Mouse (Mus musculus) embryonic facial prominence, embryonic 14.5 days (tissue): ENCODE measurements at regions not wholly inside any gene's neighbourhood (a gene's known extent, or its start where the extent isn't known, plus 50 kb on each side); places are given as distances from the start of the nearest gene placed in this dataset.

Experiments
- ATAC-seq: fragments of 200-750 bp; cut with Nextera tagmentation; 2 replicates; pipeline ENCODE4 v1.8.0; 2017; ENCODE audit warnings: low read depth, moderate number of reproducible peaks, moderate TSS enrichment
- DNase-seq: peaks from one replicate; pipeline ENCODE4 v3.0.0-alpha.2; 2015; ENCODE audit warnings: low spot score
- H3K27ac ChIP-seq: fragments of 300-500 bp; sonication (generic); replicated peaks from 2 replicates; pipeline ENCODE4 v1.5.1; 2014; ENCODE audit warnings: low read depth, mild to moderate bottlenecking, low read length, moderate library complexity
- H3K27me3 ChIP-seq: fragments of 300-500 bp; sonication (generic); replicated peaks from 2 replicates; pipeline ENCODE4 v1.6.1; 2014; ENCODE audit warnings: low read length; ENCODE audit not compliant: control insufficient read depth, insufficient read depth
- H3K36me3 ChIP-seq: fragments of 300-500 bp; sonication (generic); 2 replicates; pipeline ENCODE4 v1.6.1; 2014; ENCODE audit warnings: low read length, mixed read lengths; ENCODE audit not compliant: control insufficient read depth, insufficient read depth
- H3K4me1 ChIP-seq: fragments of 300-500 bp; sonication (generic); 2 replicates; pipeline ENCODE4 v1.6.1; 2014; ENCODE audit warnings: antibody characterized with exemption, low read length; ENCODE audit not compliant: control insufficient read depth, insufficient read depth
- H3K4me2 ChIP-seq: fragments of 300-500 bp; sonication (generic); 2 replicates; pipeline ENCODE4 v1.6.1; 2014; ENCODE audit warnings: low read depth, mild to moderate bottlenecking, low read length, moderate library complexity, mixed read lengths
- H3K4me3 ChIP-seq: fragments of 300-500 bp; sonication (generic); 2 replicates; pipeline ENCODE4 v1.5.1; 2014; ENCODE audit warnings: low read depth, mild to moderate bottlenecking, low read length
- H3K9ac ChIP-seq: fragments of 300-500 bp; sonication (generic); 2 replicates; pipeline ENCODE4 v1.6.1; 2014; ENCODE audit warnings: low read depth, mild to moderate bottlenecking, low read length, moderate library complexity, mixed read lengths
- H3K9me3 ChIP-seq: fragments of 300-500 bp; sonication (generic); 2 replicates; pipeline ENCODE4 v1.6.1; 2016; ENCODE audit warnings: low read length; ENCODE audit not compliant: control insufficient read depth
- WGBS: fragments of 180-500 bp; shearing (Covaris S2); extraction: QIAGEN DNeasy Blood & Tissue Kit; methylation state at CpG from one replicate; pipeline ENCODE4 v1.1.7; 2014; 5-methylcytosine and 5-hydroxymethylcytosine counted together

DNA sequence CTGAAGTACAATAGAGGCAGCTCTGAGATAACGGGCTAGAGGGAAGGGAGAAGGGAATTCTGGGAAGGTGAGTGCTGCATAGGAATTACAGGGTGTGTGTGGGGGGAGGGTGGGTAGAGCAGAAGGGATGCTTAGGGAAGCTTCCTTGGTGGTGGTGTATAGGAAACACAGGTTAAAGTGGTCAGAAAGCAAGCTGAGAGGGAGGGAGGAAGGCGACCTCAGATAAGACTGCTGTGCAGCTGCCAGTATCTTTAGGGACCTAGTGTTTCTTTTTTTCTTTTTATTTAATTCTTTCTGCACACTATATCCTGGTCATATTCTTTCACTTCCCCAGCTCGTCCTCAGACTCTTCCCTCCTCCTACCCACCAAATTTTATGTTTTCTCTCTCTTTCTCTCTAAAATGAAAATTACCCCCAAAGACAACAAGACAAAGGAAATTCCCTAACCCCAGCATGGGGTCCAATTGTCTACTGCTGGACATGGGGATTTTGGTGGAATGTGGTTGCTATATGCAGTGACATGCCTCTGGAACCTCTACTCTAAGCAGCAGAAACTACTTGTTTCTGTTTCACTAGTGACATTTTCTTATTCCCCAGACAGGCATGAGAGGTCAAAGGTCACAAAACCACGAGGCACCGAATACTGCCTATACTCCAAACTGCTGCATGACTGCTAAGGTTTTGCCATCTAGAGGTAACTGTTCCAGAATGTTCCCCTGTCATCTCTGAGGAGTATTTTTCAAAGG is 835.8 kb upstream of the Lrrc6 start:
- Histone ChIP-seq H3K4me1 (no peaks in the 10 kb centered on the region), H3K9ac (no peak overlapping the region), H3K27ac (no peak overlapping the region), H3K27me3 (no peaks in the 10 kb centered on the region), H3K4me2 (no peak overlapping the region), H3K4me3 (no peak overlapping the region), H3K36me3 (no peaks in the 10 kb centered on the region), H3K9me3 (no peaks in the 10 kb centered on the region)
- no peak for DNase-seq
- ATAC-seq, result no peak
- WGBS, result 48% methylated on average over 5 of the region's 5 CpGs

DNA sequence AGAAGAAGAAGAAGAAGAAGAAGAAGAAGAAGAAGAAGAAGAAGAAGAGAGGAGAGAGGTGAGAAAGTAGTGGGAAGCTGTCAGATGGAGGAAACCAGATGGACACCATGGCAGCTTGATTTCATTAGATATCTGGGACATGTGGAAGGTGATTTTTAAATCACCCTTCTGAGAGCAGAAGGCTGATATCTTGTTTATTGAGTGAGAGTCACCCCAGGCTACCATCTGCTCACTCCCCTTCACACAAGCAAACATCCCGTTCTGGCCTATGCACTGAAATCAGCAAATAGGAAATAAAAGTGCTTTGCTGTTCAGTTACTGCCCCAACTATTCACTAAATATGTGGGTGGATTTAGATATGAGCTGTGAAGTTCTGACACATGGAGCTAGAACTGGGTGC is 831.8 kb upstream of the Lrrc6 start:
- Histone ChIP-seq H3K36me3 (no peaks in the 10 kb centered on the region), H3K4me1 (no peaks in the 10 kb centered on the region), H3K27ac (no peak overlapping the region), H3K9ac (no peak overlapping the region), H3K27me3 (no peaks in the 10 kb centered on the region), H3K4me2 (no peak overlapping the region), H3K9me3 (no peaks in the 10 kb centered on the region), H3K4me3 (no peak overlapping the region)
- WGBS, result 63% methylated on average over 1 of the region's 1 CpGs
- no peak for ATAC-seq
- no peak for DNase-seq

DNA sequence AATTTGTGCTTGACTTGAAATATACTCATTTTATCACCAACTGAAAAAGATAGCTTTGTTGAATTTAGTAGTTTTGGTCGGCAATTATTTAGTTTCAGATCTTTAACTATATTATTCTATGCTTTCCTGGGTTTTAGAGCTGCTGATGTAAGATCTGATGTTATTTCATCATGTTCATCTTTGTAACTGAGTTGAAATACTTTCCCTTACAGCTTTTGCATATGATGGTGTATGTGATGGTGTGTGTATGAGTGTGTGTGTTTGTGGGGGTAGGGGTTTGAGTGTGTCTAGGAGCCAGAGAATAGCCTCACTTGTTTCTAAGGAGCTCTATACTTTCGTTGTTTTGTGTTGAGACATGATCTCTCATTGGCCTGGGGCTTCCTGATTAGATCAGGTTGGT is 819.6 kb upstream of the Lrrc6 start:
- 69% methylated on average over 2 of the region's 2 CpGs for WGBS
- H3K4me2 ChIP-seq, result no peak overlapping the region
- no peak for ATAC-seq
- no peak for DNase-seq
- H3K9ac ChIP-seq, result no peak overlapping the region
- no peaks in the 10 kb centered on the region for H3K36me3 ChIP-seq
- H3K4me3 ChIP-seq, result no peak overlapping the region
- no peak overlapping the region for H3K27ac ChIP-seq
- H3K4me1 ChIP-seq, result no peaks in the 10 kb centered on the region
- no peaks in the 10 kb centered on the region for H3K27me3 ChIP-seq
- H3K9me3 ChIP-seq, result no peaks in the 10 kb centered on the region

DNA sequence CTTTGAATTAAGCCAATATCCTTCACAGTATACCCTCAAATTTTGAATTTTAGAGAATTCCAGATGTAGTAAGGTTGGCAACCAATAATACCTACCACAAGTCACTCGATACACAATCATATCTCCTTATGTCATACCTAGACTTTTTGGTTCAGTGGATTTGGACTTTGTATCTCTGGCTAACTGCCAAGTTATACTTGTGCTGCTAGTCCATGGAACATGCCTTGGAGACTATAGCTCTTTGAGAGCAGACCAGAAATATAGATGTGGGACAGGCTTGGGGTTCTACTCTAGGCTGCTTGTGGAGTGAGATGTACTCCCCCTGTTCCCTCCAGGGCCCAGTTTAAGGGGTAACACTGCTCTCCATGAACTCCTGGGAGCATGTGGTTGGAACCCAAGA is 814.5 kb upstream of the Lrrc6 start:
- WGBS, result 84% methylated on average over 1 of the region's 1 CpGs
- ATAC-seq, result no peak

DNA sequence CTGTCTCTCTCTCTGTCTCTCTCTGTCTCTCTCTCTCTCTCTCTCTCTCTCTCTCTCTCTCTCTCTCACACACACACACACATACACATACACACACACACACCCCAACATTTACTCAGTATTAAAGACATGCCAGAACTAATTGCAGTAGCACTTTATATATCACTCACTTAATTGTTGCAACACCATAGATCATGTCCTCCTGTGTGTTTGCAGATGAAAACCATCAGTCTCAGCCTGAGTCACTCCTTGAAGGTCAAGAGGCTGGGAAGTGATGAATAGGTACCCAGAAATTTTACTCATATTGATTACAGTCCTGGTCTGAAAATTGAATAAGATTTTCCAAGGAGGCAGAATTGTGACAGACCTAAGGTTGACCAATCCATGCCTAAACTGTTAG is 812.9 kb upstream of the Lrrc6 start:
- no peaks in the 10 kb centered on the region for H3K9me3 ChIP-seq
- no peaks in the 10 kb centered on the region for H3K4me1 ChIP-seq
- DNase-seq (no peak), ATAC-seq (no peak)
- no peak overlapping the region for H3K4me3 ChIP-seq
- no peak overlapping the region for H3K4me2 ChIP-seq
- H3K9ac ChIP-seq, result no peak overlapping the region
- H3K27me3 ChIP-seq, result no peaks in the 10 kb centered on the region
- H3K27ac ChIP-seq, result no peak overlapping the region
- H3K36me3 ChIP-seq, result no peaks in the 10 kb centered on the region

More for the DNA sequence above, 814.5 kb upstream of the Lrrc6 start:
- H3K36me3 ChIP-seq, result no peaks in the 10 kb centered on the region
- H3K27me3 ChIP-seq, result no peaks in the 10 kb centered on the region
- no peak for DNase-seq
- no peak overlapping the region for H3K9ac ChIP-seq
- H3K4me3 ChIP-seq, result no peak overlapping the region
- no peak overlapping the region for H3K27ac ChIP-seq
- H3K4me2 ChIP-seq, result no peak overlapping the region
- no peaks in the 10 kb centered on the region for H3K9me3 ChIP-seq
- H3K4me1 ChIP-seq, result no peaks in the 10 kb centered on the region

DNA sequence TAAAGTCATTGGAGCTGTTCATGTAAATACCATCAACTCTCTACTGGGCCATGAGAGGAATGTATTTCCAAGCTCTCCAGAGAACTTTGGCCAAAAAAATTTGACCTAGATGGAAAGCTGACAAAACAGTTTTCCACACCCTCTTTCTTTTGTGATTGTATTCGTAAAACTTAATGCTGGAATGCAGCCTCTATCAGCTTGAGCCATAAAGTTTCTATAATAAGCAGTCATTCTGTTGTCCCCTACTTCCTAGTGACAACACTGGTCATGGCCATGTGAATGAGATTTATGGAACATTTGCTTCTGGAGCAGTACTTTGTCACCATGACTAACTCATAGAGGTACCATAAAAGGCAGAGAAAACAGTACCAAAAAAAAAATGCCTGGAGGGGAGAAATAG is 805.0 kb upstream of the Lrrc6 start:
- no peak overlapping the region for H3K9ac ChIP-seq
- H3K27me3 ChIP-seq, result no peaks in the 10 kb centered on the region
- no peak overlapping the region for H3K4me2 ChIP-seq
- H3K4me3 ChIP-seq, result no peak overlapping the region
- ATAC-seq (no peak), DNase-seq (no peak)
- H3K36me3 ChIP-seq, result no peaks in the 10 kb centered on the region
- H3K9me3 ChIP-seq, result no peaks in the 10 kb centered on the region
- H3K27ac ChIP-seq, result no peak overlapping the region
- H3K4me1 ChIP-seq, result no peaks in the 10 kb centered on the region
- WGBS, result 75% methylated on average over 1 of the region's 1 CpGs

DNA sequence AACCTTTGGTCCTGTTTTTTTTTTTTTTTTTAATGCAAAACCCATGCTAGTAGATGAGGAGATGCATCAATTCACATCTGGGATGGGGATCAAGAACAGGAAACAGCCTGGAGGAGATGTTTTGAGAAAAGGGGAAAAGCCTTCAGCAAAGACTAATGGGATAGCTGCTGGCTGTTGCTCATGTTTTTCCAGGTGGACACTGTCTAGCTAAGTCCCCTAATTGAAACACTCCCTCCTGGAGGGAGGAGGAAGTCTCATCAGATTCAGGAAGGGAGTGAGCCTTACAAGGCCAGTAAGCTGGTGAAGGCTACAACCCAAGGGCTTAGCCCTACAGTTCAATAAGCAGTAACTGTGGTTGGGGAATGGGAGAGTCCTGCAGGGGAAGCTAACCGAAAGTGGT is 803.1 kb upstream of the Lrrc6 start:
- Histone ChIP-seq H3K4me3 (no peak overlapping the region), H3K4me1 (no peaks in the 10 kb centered on the region), H3K27me3 (no peaks in the 10 kb centered on the region), H3K27ac (no peak overlapping the region), H3K36me3 (no peaks in the 10 kb centered on the region), H3K4me2 (no peak overlapping the region), H3K9ac (no peak overlapping the region), H3K9me3 (no peaks in the 10 kb centered on the region)
- 57% methylated on average over 1 of the region's 1 CpGs for WGBS
- no peak for ATAC-seq
- peak; percentile 22 for DNase-seq

DNA sequence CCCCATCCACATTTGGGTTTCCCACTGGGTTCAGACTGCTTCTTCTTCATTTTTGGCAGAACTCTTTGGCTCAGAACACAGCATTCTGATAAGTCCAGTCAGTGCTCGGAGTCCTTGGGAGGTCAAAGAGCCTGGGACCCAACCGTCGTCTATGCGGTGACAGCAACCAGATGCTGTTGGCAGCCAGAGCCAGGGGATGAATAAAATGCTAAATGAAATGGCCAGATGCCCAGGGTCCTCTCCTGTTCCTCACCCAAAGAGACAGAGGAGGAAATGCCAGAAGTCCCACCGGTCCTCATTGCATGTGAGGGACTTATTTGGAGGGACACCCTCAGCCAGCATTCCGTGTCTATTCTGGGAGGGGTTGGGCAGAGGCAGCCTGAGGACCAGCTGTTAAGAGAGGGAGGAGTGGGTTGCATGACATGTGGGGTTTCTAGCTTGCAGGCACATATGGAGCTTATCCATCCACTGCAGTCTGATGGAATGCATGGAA is 801.2 kb upstream of the Lrrc6 start:
- no peaks in the 10 kb centered on the region for H3K4me1 ChIP-seq
- no peak overlapping the region for H3K4me2 ChIP-seq
- DNase-seq (peak; percentile 87), ATAC-seq (peak; percentile 89)
- no peaks in the 10 kb centered on the region for H3K9me3 ChIP-seq
- H3K27ac ChIP-seq, result peak overlapping the region; percentile 42; the same call in 1 of the 2 replicates
- no peak overlapping the region for H3K9ac ChIP-seq
- H3K27me3 ChIP-seq, result no peaks in the 10 kb centered on the region
- H3K36me3 ChIP-seq, result no peaks in the 10 kb centered on the region
- WGBS, result 40% methylated on average over 6 of the region's 6 CpGs
- H3K4me3 ChIP-seq, result no peak overlapping the region

DNA sequence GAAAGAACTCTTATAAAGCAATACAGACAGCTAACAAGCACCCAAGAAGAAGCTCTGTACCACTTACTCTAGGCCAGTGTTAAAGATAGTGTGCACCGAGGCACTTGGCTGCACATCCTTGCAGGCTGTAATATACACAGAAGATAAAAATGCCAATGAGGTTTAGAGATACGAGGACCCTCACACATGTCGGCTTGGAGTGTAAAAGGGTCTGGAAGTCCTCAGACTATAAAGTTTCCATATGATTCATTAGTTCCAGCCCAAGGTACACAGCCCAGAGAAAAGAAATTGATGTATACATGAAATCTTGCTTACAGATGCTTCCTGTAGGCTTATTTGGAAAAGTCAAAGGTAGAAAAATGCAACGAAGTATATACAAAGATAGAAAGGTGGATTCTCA is 800.3 kb upstream of the Lrrc6 start:
- no peaks in the 10 kb centered on the region for H3K27me3 ChIP-seq
- 72% methylated on average over 4 of the region's 4 CpGs for WGBS
- no peaks in the 10 kb centered on the region for H3K9me3 ChIP-seq
- H3K4me3 ChIP-seq, result no peak overlapping the region
- H3K4me2 ChIP-seq, result no peak overlapping the region
- no peak for ATAC-seq
- H3K9ac ChIP-seq, result no peak overlapping the region
- no peaks in the 10 kb centered on the region for H3K36me3 ChIP-seq
- H3K4me1 ChIP-seq, result no peaks in the 10 kb centered on the region
- H3K27ac ChIP-seq, result no peak overlapping the region
- no peak for DNase-seq
